Mouse (Mus musculus) heart, postnatal 0 days (tissue): ENCODE data around the gene Lhx4. TPM values are rescaled to one million over a fixed set of nuclear protein-coding genes. Genes with fewer than 3 reads are reported as not detected.

Experiments used
- ATAC-seq: fragments of 200-750 bp; cut with Nextera tagmentation; 2 replicates; pipeline ENCODE4 v1.8.0; 2017; ENCODE audit warnings: low read depth, moderate number of reproducible peaks, moderate library complexity; ENCODE audit not compliant: insufficient read depth
- DNase-seq: peaks from one replicate; pipeline ENCODE4 v3.0.0-alpha.2; 2016; ENCODE audit warnings: low spot score
- H3K27ac ChIP-seq: fragments of 300-500 bp; sonication (generic); 2 replicates; pipeline ENCODE4 v1.5.1; 2014; ENCODE audit warnings: low read depth, mild to moderate bottlenecking
- H3K27me3 ChIP-seq: fragments of 300-500 bp; sonication (generic); 2 replicates; pipeline ENCODE4 v1.6.1; 2014; ENCODE audit warnings: low read length, mixed read lengths; ENCODE audit not compliant: control insufficient read depth, insufficient read depth
- H3K36me3 ChIP-seq: fragments of 300-500 bp; sonication (generic); replicated peaks from 2 replicates; pipeline ENCODE4 v1.6.1; 2014; ENCODE audit warnings: low read length, mixed read lengths; ENCODE audit not compliant: control insufficient read depth, insufficient read depth
- H3K4me1 ChIP-seq: fragments of 300-500 bp; sonication (generic); 2 replicates; pipeline ENCODE4 v1.6.1; 2014; ENCODE audit warnings: antibody characterized with exemption; ENCODE audit not compliant: control insufficient read depth, insufficient read depth
- H3K4me2 ChIP-seq: fragments of 300-500 bp; sonication (generic); 2 replicates; pipeline ENCODE4 v1.6.1; 2014; ENCODE audit warnings: low read depth, mild to moderate bottlenecking, low read length, moderate library complexity
- H3K4me3 ChIP-seq: fragments of 300-500 bp; sonication (generic); 2 replicates; pipeline ENCODE4 v1.5.1; 2014; ENCODE audit warnings: low read depth, low read length
- H3K9ac ChIP-seq: fragments of 300-500 bp; sonication (generic); replicated peaks from 2 replicates; pipeline ENCODE4 v1.6.1; 2014; ENCODE audit warnings: low read depth, low read length, mixed read lengths
- H3K9me3 ChIP-seq: fragments of 300-500 bp; sonication (generic); replicated peaks from 2 replicates; pipeline ENCODE4 v1.6.1; 2016; ENCODE audit warnings: low read length; ENCODE audit not compliant: control insufficient read depth
- CTCF ChIP-seq: IDR thresholded peaks from 2 replicates; pipeline ENCODE4 v1.5.1; 2016; ENCODE audit warnings: antibody characterized with exemption, control low read depth, low read depth
- EP300 ChIP-seq: IDR thresholded peaks from 2 replicates; pipeline ENCODE4 v1.6.1; 2016; ENCODE audit warnings: antibody characterized with exemption, low read depth
- WGBS: fragments of 180-500 bp; shearing (Covaris S2); extraction: QIAGEN DNeasy Blood & Tissue Kit; methylation state at CpG from one replicate; pipeline ENCODE4 v1.1.7; 2014; 5-methylcytosine and 5-hydroxymethylcytosine counted together
- polyA plus RNA-seq: library from polyadenylated mRNA; unstranded; fragments of >200 nt; fragmentation: Nextera tagmentation; extraction: Ambion mirVana; gene quantifications from 2 replicates; pipeline ENCODE4 v1.2.1, GENCODE M21; 2015
- total RNA-seq: library from RNA; depleted of rRNA; stranded (reverse); fragments of >200 nt; gene quantifications from 2 replicates; pipeline ENCODE4 v1.2.3, GENCODE M21; 2014; ENCODE audit warnings: low replicate concordance; rRNA removed

Gene Lhx4
- total RNA-seq (not detected in 2 replicates), polyA plus RNA-seq (not detected in 2 replicates)

- WGBS, result 60% methylated on average over 6 of the region's 6 CpGs
- Histone ChIP-seq H3K4me1 (no peaks in the 10 kb centered on the region), H3K4me3 (no peak within 1 kb of the TSS), H3K4me2 (no peak within 1 kb of the TSS), H3K9ac (no peak within 1 kb of the TSS), H3K9me3 (no peaks in the 10 kb centered on the region), H3K36me3 (no peaks in the 10 kb centered on the region), H3K27me3 (peaks cover 68% of the 10 kb centered on the region), H3K27ac (no peak within 1 kb of the TSS)
- ATAC-seq (no peak), DNase-seq (no peak)
- TF ChIP-seq CTCF (no peak), EP300 (no peak)
Observed at GRCm38 (mm10) chr1:155751484-155752255, at the start of gene Lhx4. Lhx4 (minus strand) TSS chr1:155751684.

GRCm38 (mm10) chr1:155798000-155798399 lies 46.5 kb upstream of the Lhx4 start:
- no peak for ATAC-seq
- no peak for TF ChIP-seq CTCF
- no peak for TF ChIP-seq EP300
- Histone ChIP-seq H3K4me3 (no peak overlapping the region), H3K9me3 (no peaks in the 10 kb centered on the region), H3K4me1 (peaks cover 11% of the 10 kb centered on the region), H3K9ac (no peak overlapping the region), H3K27ac (no peak overlapping the region), H3K27me3 (no peaks in the 10 kb centered on the region), H3K4me2 (no peak overlapping the region), H3K36me3 (peaks cover 32% of the 10 kb centered on the region)
- 95% methylated on average over 4 of the region's 4 CpGs for WGBS
- DNase-seq, result no peak

GRCm38 (mm10) chr1:155797425-155797824 lies 45.9 kb upstream of the Lhx4 start:
- 24% methylated on average over 4 of the region's 4 CpGs for WGBS
- H3K36me3 ChIP-seq, result peaks cover 34% of the 10 kb centered on the region

GRCm38 (mm10) chr1:155796757-155797405 lies 45.4 kb upstream of the Lhx4 start:
- Histone ChIP-seq H3K4me3 (no peak overlapping the region), H3K36me3 (peaks cover 37% of the 10 kb centered on the region), H3K27ac (no peak overlapping the region), H3K4me2 (peak overlapping the region; percentile 11; the same call in 1 of the 2 replicates), H3K27me3 (no peaks in the 10 kb centered on the region), H3K9me3 (no peaks in the 10 kb centered on the region), H3K4me1 (peaks cover 11% of the 10 kb centered on the region), H3K9ac (no peak overlapping the region)
- DNase-seq (no peak), ATAC-seq (no peak)
- WGBS, result 47% methylated on average over 11 of the region's 11 CpGs
- TF ChIP-seq CTCF (no peak), EP300 (no peak)

More at GRCm38 (mm10) chr1:155797425-155797824, 45.9 kb upstream of the Lhx4 start:
- ATAC-seq (no peak), DNase-seq (peak; percentile 28)
- no peak for TF ChIP-seq CTCF
- no peak for TF ChIP-seq EP300
- Histone ChIP-seq H3K9ac (no peak overlapping the region), H3K27me3 (no peaks in the 10 kb centered on the region), H3K9me3 (no peaks in the 10 kb centered on the region), H3K4me1 (peaks cover 11% of the 10 kb centered on the region), H3K4me3 (no peak overlapping the region), H3K4me2 (peak overlapping the region; percentile 11; the same call in 1 of the 2 replicates), H3K27ac (no peak overlapping the region)

GRCm38 (mm10) chr1:155795791-155796233 lies 44.3 kb upstream of the Lhx4 start:
- ATAC-seq (peak; percentile 37; the same call in 1 of the 2 replicates), DNase-seq (no peak)
- H3K27me3 ChIP-seq, result no peaks in the 10 kb centered on the region
- no peak overlapping the region for H3K9ac ChIP-seq
- TF ChIP-seq EP300 (no peak), CTCF (no peak)
- H3K4me1 ChIP-seq, result peaks cover 11% of the 10 kb centered on the region
- no peaks in the 10 kb centered on the region for H3K9me3 ChIP-seq
- 70% methylated on average over 5 of the region's 5 CpGs for WGBS
- H3K4me3 ChIP-seq, result no peak overlapping the region
- H3K36me3 ChIP-seq, result peaks cover 39% of the 10 kb centered on the region
- H3K4me2 ChIP-seq, result no peak overlapping the region
- no peak overlapping the region for H3K27ac ChIP-seq
